Mouse (Mus musculus) midbrain, embryonic 14.5 days (tissue): ENCODE measurements at regions not wholly inside any gene's neighbourhood (a gene's known extent, or its start where the extent isn't known, plus 50 kb on each side); places are given as distances from the start of the nearest gene placed in this dataset.
A peak's percentile ranks its signal among the peaks of the same experiment; 100 is the strongest.

Source experiments
- ATAC-seq: fragments of 200-750 bp; cut with Nextera tagmentation; 2 replicates; pipeline ENCODE4 v1.8.0; 2017; ENCODE audit warnings: moderate number of reproducible peaks, moderate library complexity; ENCODE audit not compliant: low FRiP score, low TSS enrichment
- DNase-seq: peaks from one replicate; pipeline ENCODE4 v3.0.0-alpha.2; 2015
- H3K27ac ChIP-seq: fragments of 300-500 bp; sonication (generic); replicated peaks from 2 replicates; pipeline ENCODE4 v1.5.1; 2014; ENCODE audit warnings: mild to moderate bottlenecking, low read depth, low read length, moderate library complexity
- H3K27me3 ChIP-seq: fragments of 300-500 bp; sonication (generic); 2 replicates; pipeline ENCODE4 v1.6.1; 2014; ENCODE audit warnings: low read length, control low read depth, mixed read lengths; ENCODE audit not compliant: control insufficient read depth, insufficient read depth
- H3K36me3 ChIP-seq: fragments of 300-500 bp; sonication (generic); 2 replicates; pipeline ENCODE4 v1.6.1; 2014; ENCODE audit warnings: low read length, control low read depth; ENCODE audit not compliant: control insufficient read depth, insufficient read depth
- H3K4me1 ChIP-seq: fragments of 300-500 bp; sonication (generic); 2 replicates; pipeline ENCODE4 v1.6.1; 2014; ENCODE audit warnings: mild to moderate bottlenecking, antibody characterized with exemption, low read length, control low read depth; ENCODE audit not compliant: control insufficient read depth, insufficient read depth
- H3K4me2 ChIP-seq: fragments of 300-500 bp; sonication (generic); 2 replicates; pipeline ENCODE4 v1.6.1; 2014; ENCODE audit warnings: mild to moderate bottlenecking, low read length, moderate library complexity
- H3K4me3 ChIP-seq: fragments of 300-500 bp; sonication (generic); replicated peaks from 2 replicates; pipeline ENCODE4 v1.5.1; 2014; ENCODE audit warnings: low read depth, low read length
- H3K9ac ChIP-seq: fragments of 300-500 bp; sonication (generic); replicated peaks from 2 replicates; pipeline ENCODE4 v1.6.1; 2014; ENCODE audit warnings: mild to moderate bottlenecking, low read length, moderate library complexity
- H3K9me3 ChIP-seq: fragments of 300-500 bp; sonication (generic); 2 replicates; pipeline ENCODE4 v1.6.1; 2016; ENCODE audit warnings: low read length, control low read depth, mixed read lengths; ENCODE audit not compliant: control insufficient read depth
- WGBS: fragments of 180-500 bp; shearing (Covaris S2); extraction: QIAGEN DNeasy Blood & Tissue Kit; methylation state at CpG from one replicate; pipeline ENCODE4 v1.1.7; 2014; 5-methylcytosine and 5-hydroxymethylcytosine counted together

- WGBS, result 30% methylated on average over 3 of the region's 3 CpGs
- no peak for DNase-seq
- Histone ChIP-seq H3K9ac (no peak overlapping the region; the same call in 1 of the 2 replicates), H3K9me3 (no peaks in the 10 kb centered on the region), H3K4me2 (no peak overlapping the region), H3K4me3 (no peak overlapping the region), H3K27ac (0 out of 2 replicates have a peak overlapping the region, but pooled peaks have one; percentile 27), H3K27me3 (no peaks in the 10 kb centered on the region), H3K4me1 (0 out of 2 replicates have a peak, but pooled peaks cover 2% of the 10 kb centered on the region), H3K36me3 (no peaks in the 10 kb centered on the region)
- no peak for ATAC-seq
Measured at GRCm38 (mm10) chr5:45136696-45137095, 313.3 kb downstream of the Qdpr start.

- Histone ChIP-seq H3K4me1 (no peaks in the 10 kb centered on the region), H3K36me3 (no peaks in the 10 kb centered on the region), H3K27ac (no peak overlapping the region), H3K4me3 (no peak overlapping the region), H3K9ac (no peak overlapping the region), H3K27me3 (no peaks in the 10 kb centered on the region), H3K4me2 (no peak overlapping the region), H3K9me3 (no peaks in the 10 kb centered on the region)
- WGBS, result 91% methylated on average over 8 of the region's 8 CpGs
- DNase-seq, result no peak
- ATAC-seq, result no peak
Measured at GRCm38 (mm10) chr5:45127971-45128370, 322.1 kb downstream of the Qdpr start.

- no peak overlapping the region for H3K27ac ChIP-seq
- ATAC-seq, result no peak
- H3K4me3 ChIP-seq, result no peak overlapping the region
- no peak for DNase-seq
- H3K4me2 ChIP-seq, result no peak overlapping the region
- H3K27me3 ChIP-seq, result no peaks in the 10 kb centered on the region
- H3K36me3 ChIP-seq, result no peaks in the 10 kb centered on the region
- H3K9me3 ChIP-seq, result no peaks in the 10 kb centered on the region
- no peaks in the 10 kb centered on the region for H3K4me1 ChIP-seq
- no peak overlapping the region for H3K9ac ChIP-seq
- 81% methylated on average over 2 of the region's 2 CpGs for WGBS
Measured at GRCm38 (mm10) chr5:45121751-45122280, 322.3 kb upstream of the Ldb2 start.

- Histone ChIP-seq H3K9ac (no peak overlapping the region), H3K4me3 (no peak overlapping the region), H3K27ac (no peak overlapping the region), H3K4me2 (no peak overlapping the region), H3K9me3 (no peaks in the 10 kb centered on the region), H3K36me3 (no peaks in the 10 kb centered on the region), H3K4me1 (no peaks in the 10 kb centered on the region), H3K27me3 (no peaks in the 10 kb centered on the region)
- no peak for DNase-seq
- ATAC-seq, result no peak
- WGBS, result 98% methylated on average over 2 of the region's 2 CpGs
Measured at GRCm38 (mm10) chr5:45119757-45120156, 320.3 kb upstream of the Ldb2 start.

- Histone ChIP-seq H3K4me2 (no peak overlapping the region), H3K36me3 (no peaks in the 10 kb centered on the region), H3K9ac (no peak overlapping the region), H3K9me3 (no peaks in the 10 kb centered on the region), H3K4me3 (no peak overlapping the region), H3K27me3 (no peaks in the 10 kb centered on the region), H3K27ac (no peak overlapping the region), H3K4me1 (no peaks in the 10 kb centered on the region)
- DNase-seq, result no peak
- no peak for ATAC-seq
- 87% methylated on average over 4 of the region's 4 CpGs for WGBS
Measured at GRCm38 (mm10) chr5:45111246-45111645, 311.8 kb upstream of the Ldb2 start.

GRCm38 (mm10) chr5:45110797-45111196 lies 311.3 kb upstream of the Ldb2 start:
- Histone ChIP-seq H3K4me2 (no peak overlapping the region), H3K27me3 (no peaks in the 10 kb centered on the region), H3K27ac (no peak overlapping the region), H3K4me1 (peaks cover 2% of the 10 kb centered on the region; the same call in 1 of the 2 replicates), H3K9ac (no peak overlapping the region), H3K9me3 (no peaks in the 10 kb centered on the region), H3K36me3 (no peaks in the 10 kb centered on the region), H3K4me3 (no peak overlapping the region)
- 79% methylated on average over 3 of the region's 3 CpGs for WGBS
- no peak for DNase-seq
- no peak for ATAC-seq

- peak overlapping the region; percentile 27; the same call in 1 of the 2 replicates for H3K27ac ChIP-seq
- no peaks in the 10 kb centered on the region for H3K36me3 ChIP-seq
- ATAC-seq, result no peak
- no peaks in the 10 kb centered on the region for H3K9me3 ChIP-seq
- WGBS, result 54% methylated on average over 9 of the region's 9 CpGs
- H3K9ac ChIP-seq, result no peak overlapping the region
- peak; percentile 74 for DNase-seq
- H3K4me3 ChIP-seq, result no peak overlapping the region
- H3K4me2 ChIP-seq, result no peak overlapping the region
- no peaks in the 10 kb centered on the region for H3K27me3 ChIP-seq
- peaks cover 37% of the 10 kb centered on the region for H3K4me1 ChIP-seq
Measured at GRCm38 (mm10) chr5:45105236-45105816, 305.8 kb upstream of the Ldb2 start.

- WGBS, result 76% methylated on average over 6 of the region's 6 CpGs
- Histone ChIP-seq H3K9me3 (no peaks in the 10 kb centered on the region), H3K9ac (no peak overlapping the region), H3K4me3 (no peak overlapping the region), H3K27ac (0 out of 2 replicates have a peak overlapping the region, but pooled peaks have one; percentile 41), H3K4me2 (no peak overlapping the region), H3K27me3 (no peaks in the 10 kb centered on the region), H3K36me3 (no peaks in the 10 kb centered on the region), H3K4me1 (peaks cover 37% of the 10 kb centered on the region)
- DNase-seq, result no peak
- ATAC-seq, result no peak
Measured at GRCm38 (mm10) chr5:45103763-45104428, 304.4 kb upstream of the Ldb2 start.

GRCm38 (mm10) chr5:45102661-45103060 lies 303.2 kb upstream of the Ldb2 start:
- H3K4me1 ChIP-seq, result peaks cover 37% of the 10 kb centered on the region
- ATAC-seq, result 0 out of 2 replicates have a peak, but pooled peaks have one; percentile 24
- peak; percentile 67 for DNase-seq
- H3K4me2 ChIP-seq, result no peak overlapping the region
- no peaks in the 10 kb centered on the region for H3K27me3 ChIP-seq
- H3K9me3 ChIP-seq, result no peaks in the 10 kb centered on the region
- 20% methylated on average over 3 of the region's 3 CpGs for WGBS
- H3K9ac ChIP-seq, result no peak overlapping the region
- peak overlapping the region; percentile 71 for H3K27ac ChIP-seq
- H3K4me3 ChIP-seq, result no peak overlapping the region
- no peaks in the 10 kb centered on the region for H3K36me3 ChIP-seq
